Mouse (Mus musculus) granulocyte monocyte progenitor cell, adult 5-6 weeks (primary cell): Measurements from ENCODE around the gene Serac1. TPM values are rescaled to one million over a fixed set of nuclear protein-coding genes. Genes with fewer than 3 reads are reported as not detected.

Experiments used
- ATAC-seq: replicated peaks from 2 replicates; pipeline ENCODE4 v1.8.0; 2016; ENCODE audit warnings: mild to moderate bottlenecking, moderate TSS enrichment, inconsistent platforms; ENCODE audit not compliant: poor library complexity, severe bottlenecking
- total RNA-seq, 2 experiments: library from RNA; stranded (forward) in 1 of 2; stranded (reverse) in 1 of 2; fragments of 200-712, 200-1000 nt in 1 of 2; fragments of >200 nt in 1 of 2; fragmentation: Nextera tagmentation in 1 of 2; gene quantifications; 2 replicates each; pipeline ENCODE4 v1.2.3; 2014 to 2017

The Serac1 gene
- 4.3 and 5.0 TPM in 2 replicates for total RNA-seq (2014; fragmentation: Nextera tagmentation)
- 1.9 and 5.5 TPM in 2 replicates for total RNA-seq (2017)

GRCm38 (mm10) chr17:6079287-6080122 lies at the start of gene Serac1, which contains the start of gene Gtf2h5:
Gene Serac1, minus strand, starts transcription at chr17:6079741.
Gene Gtf2h5, plus strand, starts transcription at chr17:6079786.
- peak; percentile 91 for ATAC-seq

DNA sequence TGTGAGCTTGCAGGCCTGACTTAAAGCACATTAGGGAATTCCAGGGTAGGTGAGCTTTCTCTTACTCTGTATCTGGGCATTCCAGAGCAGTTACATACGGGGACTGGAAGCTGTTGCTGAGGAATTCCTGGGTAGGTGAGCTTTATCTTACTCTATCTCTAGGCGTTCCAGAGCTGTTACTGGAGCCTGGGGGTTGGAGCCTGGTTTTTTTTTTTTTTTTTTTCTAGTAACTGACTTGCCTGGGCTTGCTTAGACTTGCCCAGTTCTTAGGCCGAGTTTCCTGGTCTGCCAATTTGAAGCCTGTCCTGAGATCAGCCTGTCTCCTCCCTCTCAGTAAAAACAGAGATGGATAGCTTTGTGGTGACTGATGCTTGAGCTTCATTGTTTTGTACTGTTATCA lies 48.5 kb upstream of the Serac1 start:
- no peak for ATAC-seq

DNA sequence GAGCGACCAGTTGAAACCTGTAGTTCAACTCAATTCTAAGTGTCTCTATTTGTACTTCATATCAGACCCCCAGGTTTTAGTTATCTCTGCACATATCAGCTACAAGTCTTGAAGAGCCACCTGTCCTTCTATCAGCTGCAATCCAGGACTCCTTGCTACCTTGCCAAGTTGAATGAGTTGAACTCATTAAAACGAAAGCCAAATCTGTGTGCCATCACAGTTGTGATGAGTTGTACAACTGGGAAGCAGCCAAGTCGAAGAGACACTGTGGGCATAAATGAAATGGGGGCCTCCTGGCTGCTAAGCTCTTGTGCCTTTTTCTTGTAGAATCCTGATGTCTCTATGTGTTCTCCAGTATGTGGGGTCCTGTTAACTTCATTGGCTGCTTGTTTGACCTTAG lies 45.9 kb upstream of the Serac1 start:
- no peak for ATAC-seq

GRCm38 (mm10) chr17:6123776-6124175 lies 44.2 kb upstream of the Serac1 start:
- ATAC-seq = no peak

DNA sequence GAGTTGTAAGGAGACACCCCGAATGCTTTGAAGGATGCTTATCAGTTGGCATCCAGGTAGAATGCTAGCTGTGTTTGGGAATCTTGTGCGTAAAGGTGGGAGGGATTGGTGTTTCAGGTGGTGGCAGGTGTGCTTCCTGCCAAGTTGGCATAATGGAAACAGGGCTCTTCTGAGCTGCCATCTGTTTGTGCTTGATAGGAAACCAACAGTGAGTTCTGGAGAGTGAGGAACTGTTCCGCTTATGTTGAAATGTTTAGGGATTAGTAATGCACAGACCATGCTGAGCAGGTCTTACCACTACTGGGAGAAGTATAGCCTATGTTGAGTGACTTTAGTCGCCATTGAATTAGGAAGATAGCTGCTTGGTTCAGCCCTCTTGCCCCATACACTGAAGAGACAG lies 39.3 kb upstream of the Serac1 start:
- ATAC-seq = no peak

DNA sequence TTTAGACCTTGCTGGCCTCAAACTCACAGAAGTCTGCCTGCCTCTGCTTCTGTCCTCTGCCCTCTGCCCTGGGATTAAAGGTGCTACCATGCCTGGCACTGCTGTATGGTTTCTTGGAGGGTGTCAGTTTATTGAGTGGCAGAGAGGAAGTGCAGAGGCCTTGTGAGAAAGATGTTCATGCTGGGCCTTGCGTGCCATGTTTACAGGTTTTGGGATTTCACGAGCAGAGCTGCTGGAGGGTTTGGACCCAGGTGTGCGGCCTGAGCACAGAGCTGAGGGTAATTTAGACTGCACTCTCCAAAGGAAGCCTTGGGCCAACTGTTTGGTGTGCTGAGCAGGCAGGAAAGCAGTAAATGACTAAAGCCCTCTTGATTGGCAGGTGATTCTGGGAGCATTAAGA lies 38.4 kb upstream of the Serac1 start:
- ATAC-seq = no peak

DNA sequence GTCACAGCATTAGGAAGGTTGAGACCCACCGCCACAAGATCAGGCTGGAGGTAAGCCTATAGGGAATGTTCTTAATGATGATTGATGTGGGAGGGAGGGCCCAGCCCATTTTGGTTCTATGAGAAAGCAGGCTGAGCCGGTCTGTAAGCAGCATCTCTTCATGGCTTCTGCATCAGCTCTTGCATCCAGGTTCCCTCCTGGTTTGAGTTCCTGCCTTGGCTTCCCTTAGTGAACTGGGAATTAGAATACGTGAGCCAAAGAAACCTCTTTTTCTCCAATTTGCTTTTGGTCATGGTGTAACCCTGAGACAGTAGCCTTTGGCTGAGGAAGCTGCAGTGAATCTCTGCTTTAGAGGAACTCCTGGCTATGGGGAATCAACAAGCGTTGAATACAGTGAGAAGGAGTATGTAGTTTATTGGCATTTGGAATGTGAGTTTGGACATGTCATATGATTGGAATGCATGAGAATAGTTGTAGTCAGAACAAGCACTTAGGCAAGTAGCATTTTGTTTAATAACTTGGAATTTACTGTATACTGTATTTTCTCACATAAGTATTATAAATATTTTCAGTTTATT lies 37.7 kb upstream of the Serac1 start:
- no peak for ATAC-seq

- no peak for ATAC-seq
These were observed 35.5 kb upstream of the Serac1 start for GRCm38 (mm10) chr17:6115085-6115484.

DNA sequence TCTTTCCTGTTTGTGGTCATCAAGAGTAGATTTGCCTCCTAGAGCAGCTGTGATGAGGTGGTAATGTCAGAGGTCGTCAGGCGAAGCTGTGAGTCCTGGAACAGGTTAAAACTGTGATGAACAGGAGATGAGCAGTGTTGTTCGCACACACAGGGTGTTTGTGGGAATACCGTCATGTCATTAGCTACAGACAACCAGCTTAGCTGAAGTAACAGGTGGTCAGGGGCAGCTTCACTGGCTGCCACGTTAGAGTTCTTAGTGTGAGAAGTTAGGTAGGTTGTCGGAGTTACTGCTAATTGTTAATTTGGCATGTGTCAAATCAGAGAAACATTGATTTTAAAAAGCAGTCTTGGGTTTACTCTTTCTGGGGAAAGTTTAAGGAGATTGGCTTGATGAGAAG lies 34.1 kb upstream of the Serac1 start:
- ATAC-seq = no peak

DNA sequence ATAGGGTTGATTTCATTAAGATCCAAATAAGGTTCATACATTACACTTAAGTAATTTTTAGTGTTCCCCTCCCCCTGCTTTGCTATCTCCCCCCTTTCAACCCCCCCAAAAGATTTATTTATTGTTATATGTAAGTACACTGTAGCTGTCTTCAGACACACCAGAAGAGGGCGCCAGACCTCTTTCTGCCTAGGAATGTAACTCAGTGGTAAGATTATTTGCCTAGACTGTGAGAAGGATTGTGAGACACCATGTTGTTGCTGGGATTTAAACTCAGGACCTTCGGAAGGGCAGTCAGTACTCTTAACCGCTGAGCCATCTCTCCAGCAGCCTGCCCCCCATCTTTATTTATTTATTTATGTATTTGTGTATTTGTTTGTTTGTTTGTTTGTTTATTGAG lies 31.4 kb upstream of the Serac1 start:
- ATAC-seq = no peak

DNA sequence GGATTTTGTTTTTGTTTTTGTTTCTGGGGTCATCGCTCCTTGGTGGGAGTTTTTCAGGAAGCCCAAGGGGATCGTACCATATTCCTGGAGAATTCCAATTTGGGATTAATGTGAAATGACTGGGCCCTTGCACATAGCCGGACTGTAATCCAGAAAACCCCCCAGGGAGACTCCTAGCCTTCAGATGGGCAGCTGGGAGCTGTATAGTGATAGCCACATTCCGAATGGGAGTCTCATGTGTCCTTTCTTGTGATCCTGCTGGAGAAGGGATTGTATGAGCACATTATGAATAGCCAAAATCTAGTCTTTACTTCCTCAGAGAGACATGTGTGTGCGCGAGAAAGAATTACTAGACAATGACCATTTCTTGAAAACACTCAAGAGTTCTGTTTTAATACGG lies 28.6 kb upstream of the Serac1 start:
- no peak for ATAC-seq

DNA sequence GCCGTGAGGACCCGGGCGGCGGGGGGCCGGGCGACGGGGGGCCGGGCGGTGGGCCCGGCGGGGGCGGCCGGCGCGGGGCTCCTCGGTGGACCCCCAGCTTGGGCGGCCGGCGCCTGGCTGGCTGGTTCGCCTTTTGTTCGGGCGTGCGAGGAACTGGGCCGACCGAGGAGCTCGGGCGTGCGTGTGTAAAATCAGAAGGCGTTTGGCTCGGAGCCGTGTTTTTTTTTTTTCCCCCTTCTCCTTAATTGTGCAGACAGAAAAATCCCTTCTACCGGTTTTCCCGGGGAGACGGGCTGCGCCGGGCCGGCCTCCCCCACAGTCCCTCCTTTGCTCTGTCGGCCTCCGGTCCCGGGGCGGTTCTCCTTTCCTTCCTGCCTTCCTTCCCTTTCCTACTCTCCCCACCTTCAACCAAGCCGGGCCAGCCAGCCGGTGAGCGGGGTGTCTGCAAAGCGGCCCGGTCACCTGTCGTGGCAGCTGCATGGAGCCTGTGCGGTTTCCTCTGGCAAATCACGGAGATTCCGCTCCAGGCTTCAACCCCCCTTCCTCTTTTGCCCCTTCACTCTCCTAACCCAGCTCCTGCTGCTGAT lies 27.6 kb upstream of the Serac1 start:
- ATAC-seq = peak; percentile 65

DNA sequence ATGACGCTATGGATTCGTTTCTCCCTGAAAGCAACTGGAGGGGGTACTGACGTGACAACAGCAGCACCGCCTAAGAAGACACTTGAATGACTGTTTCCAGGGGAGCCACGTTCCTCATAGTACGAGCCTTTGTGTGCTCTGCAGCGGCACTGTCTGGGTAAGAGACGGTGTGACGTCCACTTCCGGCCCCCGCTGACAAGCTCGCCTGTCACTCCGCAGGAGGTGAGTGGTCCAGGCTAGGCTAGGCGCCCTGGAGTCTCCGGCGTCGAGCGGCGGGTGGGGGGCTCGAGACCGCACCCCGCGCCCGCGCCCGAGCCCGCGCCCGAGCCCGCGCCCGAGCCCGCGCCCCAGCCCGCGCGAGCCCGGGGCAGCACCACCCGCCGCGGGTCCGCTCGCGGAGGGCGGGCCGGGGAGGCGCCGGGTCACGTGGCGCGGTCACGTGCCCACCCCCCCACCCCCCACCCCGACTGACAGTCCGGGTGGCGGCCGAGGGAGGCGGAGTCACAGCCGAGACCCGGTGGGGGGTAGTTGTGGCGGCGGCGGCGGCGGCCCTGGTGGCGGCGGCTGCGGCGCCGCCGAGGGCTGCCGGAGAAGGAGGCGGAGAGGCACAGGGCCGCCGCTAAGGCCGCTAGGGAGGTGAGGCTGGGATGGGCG lies 26.9 kb upstream of the Serac1 start, which contains the start of gene Tulp4:
Gene Tulp4, plus strand, starts transcription at position 77 of the 654 bp plus-strand sequence.
- peak; percentile 87 for ATAC-seq

- ATAC-seq = no peak
These were observed 24.0 kb upstream of the Serac1 start for GRCm38 (mm10) chr17:6103566-6103965.

DNA sequence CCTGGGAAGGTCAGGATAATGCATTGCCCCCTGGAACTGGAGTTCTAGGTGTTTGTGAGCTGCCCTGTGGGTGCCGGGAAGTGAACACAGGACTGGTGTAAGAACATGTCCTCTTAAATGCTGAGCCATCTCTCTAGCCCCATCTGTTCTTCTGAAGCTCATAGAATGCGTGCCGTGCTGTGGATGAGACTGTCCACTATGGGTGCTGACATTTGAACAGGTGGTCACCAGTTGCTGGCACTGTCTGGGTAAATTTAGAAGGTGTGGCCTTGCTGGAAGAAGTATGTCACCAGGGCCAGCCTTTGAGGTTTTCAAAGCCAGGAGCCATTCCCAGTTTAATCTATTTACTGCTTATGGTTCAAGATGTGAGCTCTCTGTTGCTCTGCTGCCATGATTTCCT lies 22.7 kb upstream of the Serac1 start:
- no peak for ATAC-seq

DNA sequence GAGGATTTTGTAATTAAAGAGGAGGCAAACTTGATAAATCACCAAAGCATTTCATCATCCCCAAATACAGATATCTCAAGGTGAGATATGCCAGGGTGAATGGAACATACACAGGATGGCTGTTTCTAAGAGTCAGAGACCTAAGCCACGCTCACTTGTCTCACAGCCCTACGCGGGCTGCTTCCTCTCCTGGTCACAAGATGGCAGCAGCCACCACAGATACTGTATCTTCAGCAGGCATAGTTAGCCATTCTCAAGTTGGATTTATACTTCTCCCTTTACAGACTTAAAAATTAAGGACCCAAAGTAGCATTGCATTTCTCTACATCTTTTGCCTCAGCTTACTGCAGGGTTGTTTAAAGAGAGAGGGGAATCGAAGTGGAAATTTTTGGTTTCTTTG lies 18.3 kb upstream of the Serac1 start:
- peak; percentile 78 for ATAC-seq

- ATAC-seq = no peak
These were observed 16.0 kb upstream of the Serac1 start for GRCm38 (mm10) chr17:6095579-6095978.

GRCm38 (mm10) chr17:6091604-6092003 lies 12.1 kb upstream of the Serac1 start:
- no peak for ATAC-seq

DNA sequence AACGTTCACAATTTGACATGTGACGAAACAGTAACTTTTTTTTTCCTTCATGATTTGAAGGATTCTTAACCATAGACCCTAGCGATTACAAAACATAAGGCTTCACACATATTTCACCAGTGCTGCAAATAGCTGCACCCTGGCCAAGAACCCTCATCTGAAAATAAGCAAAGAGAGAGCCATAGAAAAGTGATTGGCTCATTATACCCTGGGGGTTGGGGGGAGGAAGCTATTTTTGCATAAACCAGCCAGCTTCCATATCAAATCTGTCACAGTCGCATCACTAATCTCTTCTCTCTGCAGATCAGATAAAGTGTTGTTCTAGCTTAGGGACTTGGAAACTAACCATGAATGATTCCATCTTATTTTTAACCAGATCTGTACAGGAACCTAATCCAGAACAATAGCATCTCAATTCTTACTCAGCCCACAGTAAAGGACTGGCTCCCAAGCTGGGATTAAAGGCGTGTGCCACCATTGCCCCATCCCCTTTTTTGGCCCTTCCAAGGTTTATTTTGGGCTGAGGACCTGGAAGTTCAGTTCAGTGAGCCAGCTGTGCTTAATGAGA lies 3.9 kb upstream of the Serac1 start:
- no peak for ATAC-seq

DNA sequence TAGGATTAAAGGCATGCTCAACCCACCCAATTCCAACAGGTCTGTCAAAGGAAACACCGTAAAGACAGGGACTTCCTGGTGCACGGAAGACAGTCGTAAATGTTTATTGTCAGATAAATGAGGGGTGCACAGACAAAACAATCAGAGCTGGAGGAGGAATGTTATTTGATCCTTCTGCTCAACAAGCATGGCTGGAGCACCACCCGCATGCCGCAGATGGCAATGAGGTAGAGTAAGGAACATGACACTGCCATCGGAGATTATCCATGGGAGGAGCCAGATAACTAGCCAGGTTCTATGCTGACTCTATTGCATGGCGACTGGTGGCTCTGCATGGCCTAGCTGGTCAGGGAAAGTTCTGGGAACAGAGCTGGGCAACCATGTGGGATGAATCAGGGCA lies 6.1 kb downstream of the Serac1 start:
- no peak for ATAC-seq

- no peak for ATAC-seq
These were observed 9.7 kb downstream of the Serac1 start for GRCm38 (mm10) chr17:6069866-6070265.
